Mouse (Mus musculus) G1E (cell line): ENCODE measurements around the gene Hbb-y.
"Not testable (repeated sequence)": the region's sequence is repeated elsewhere in the genome, so short reads cannot be mapped to it uniquely, and the experiment has no call there.

Experiments used
- CTCF ChIP-seq: IDR thresholded peaks from 2 replicates; pipeline ENCODE4 v1.5.1; 2012; ENCODE audit warnings: low read depth, low read length, inconsistent platforms, mixed read lengths
- GATA1 ChIP-seq: IDR thresholded peaks from 2 replicates; pipeline ENCODE4 v1.6.1; 2012; ENCODE audit warnings: borderline replicate concordance, low read length, inconsistent platforms, mixed read lengths
- TAL1 ChIP-seq: conservative IDR thresholded peaks from 2 replicates; pipeline ENCODE4 v1.6.1; 2012; ENCODE audit warnings: low read depth, low read length, inconsistent platforms, mixed read lengths

GRCm38 (mm10) chr7:103815085-103815484 is 37.9 kb downstream of the Hbb-y start:
- TF ChIP-seq CTCF, TAL1, GATA1: not testable (repeated sequence)
